Mouse (Mus musculus): Measurements from ENCODE around the gene Nt5c.

DNA sequence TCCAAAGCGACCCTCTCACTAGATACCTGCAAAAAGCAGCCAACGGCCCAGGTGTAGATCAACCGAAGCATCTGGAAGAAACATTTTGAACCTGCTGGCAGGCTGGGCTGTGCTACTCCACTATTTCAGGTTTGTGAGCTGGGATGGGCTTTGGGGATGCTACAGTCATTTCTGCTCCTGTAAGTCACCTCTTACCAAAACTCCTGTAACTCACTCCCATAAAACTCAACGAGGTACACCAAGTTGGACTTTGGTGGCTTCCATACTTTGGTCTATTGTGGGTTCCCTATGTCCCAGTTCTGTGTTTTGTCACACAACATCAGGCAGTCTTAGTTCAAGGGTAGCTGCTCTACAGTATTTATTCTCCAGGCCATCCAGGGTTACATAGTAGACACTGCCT lies 29.4 kb upstream of the Nt5c start:
- TF ChIP-seq CTCF (IDR thresholded peaks at IDR 0.05; ENCODE audit: low read depth) (no peak), EP300 (optimal IDR thresholded peaks at IDR 0.05) (no peak)
